ENCODE assay signal across 8 mouse cellular contexts in the genomic region with DNA sequence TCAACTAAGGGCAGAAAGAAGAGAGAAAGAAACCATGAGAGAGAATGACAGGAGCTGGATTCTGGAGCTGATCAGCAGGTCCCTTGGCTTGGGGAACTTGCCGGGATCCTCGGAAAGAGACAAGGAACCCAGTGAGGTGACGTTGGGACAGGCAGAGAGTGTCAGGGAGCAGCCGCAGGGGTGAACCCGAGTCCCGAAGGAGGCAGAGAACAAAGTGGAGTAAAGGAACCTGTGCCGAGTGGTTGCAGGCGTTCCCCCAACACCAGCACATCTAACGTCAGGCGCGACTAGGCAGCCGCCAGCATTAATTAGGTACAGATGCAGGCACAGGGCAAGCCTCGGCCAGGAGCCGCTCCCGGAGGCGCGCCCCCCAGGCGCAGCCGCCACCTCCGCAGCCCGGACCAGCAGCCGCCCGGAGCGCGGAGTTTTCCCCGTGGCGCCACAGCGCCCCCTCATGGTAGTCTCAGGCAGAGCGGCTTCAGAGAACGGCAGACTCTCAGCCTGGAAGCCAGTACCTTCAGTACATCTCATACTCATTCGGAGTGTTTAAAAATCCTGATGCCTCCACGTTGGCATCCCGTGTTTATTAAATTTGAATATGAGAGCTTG. TPM values are rescaled to one million over a fixed set of nuclear protein-coding genes. Genes with fewer than 3 reads are reported as not detected.
DNase-seq lines count a peak whose midpoint lies in the region; ATAC-seq and TF ChIP-seq lines count a peak whose summit lies in the region.

No protein-coding gene starts in this region.

- no peaks in the 10 kb centered on the region for H3K79me2 ChIP-seq in heart, adult 2 months (replicated peaks; ENCODE audit: control insufficient read depth, insufficient read depth, low read length)

- H3K36me3 ChIP-seq in embryonic facial prominence, embryonic 12.5 days, result no peaks in the 10 kb centered on the region
- no peaks in the 10 kb centered on the region for H3K36me3 ChIP-seq in heart, adult 2 months (ENCODE audit: control insufficient read depth, insufficient read depth, low read length)
- H3K36me3 ChIP-seq in limb, embryonic 14.5 days (ENCODE audit: control insufficient read depth, insufficient read depth, low read length), result no peaks in the 10 kb centered on the region
- H3K36me3 ChIP-seq in midbrain, postnatal 0 days (ENCODE audit: insufficient read depth, low read length), result no peaks in the 10 kb centered on the region

- H3K9me3 ChIP-seq in embryonic facial prominence, embryonic 12.5 days, result no peaks in the 10 kb centered on the region
- no peaks in the 10 kb centered on the region for H3K9me3 ChIP-seq in limb, embryonic 14.5 days (ENCODE audit: control insufficient read depth, low read length)
- H3K9me3 ChIP-seq in midbrain, postnatal 0 days (ENCODE audit: low read length), result no peaks in the 10 kb centered on the region

- peaks cover 35% of the 10 kb centered on the region for H3K4me1 ChIP-seq in embryonic facial prominence, embryonic 12.5 days
- H3K4me1 ChIP-seq in heart, adult 2 months (ENCODE audit: control insufficient read depth, insufficient read depth, low read length), result peaks cover 2% of the 10 kb centered on the region; the same call in 1 of the 2 replicates
- H3K4me1 ChIP-seq in limb, embryonic 14.5 days (ENCODE audit: control insufficient read depth, insufficient read depth, low read length), result peaks cover 39% of the 10 kb centered on the region
- 0 out of 2 replicates have a peak, but pooled peaks cover 4% of the 10 kb centered on the region for H3K4me1 ChIP-seq in midbrain, postnatal 0 days (ENCODE audit: insufficient read depth, low read length)

- peak overlapping the region; percentile 56 for H3K4me2 ChIP-seq in embryonic facial prominence, embryonic 12.5 days (replicated peaks)
- peak overlapping the region; percentile 51 for H3K4me2 ChIP-seq in limb, embryonic 14.5 days (replicated peaks; ENCODE audit: low read depth, low read length, severe bottlenecking)
- peak overlapping the region; percentile 74 for H3K4me2 ChIP-seq in midbrain, postnatal 0 days (ENCODE audit: low read depth, low read length, poor library complexity, severe bottlenecking)

- peak overlapping the region; percentile 87 for H3K27ac ChIP-seq in embryonic facial prominence, embryonic 12.5 days
- peak overlapping the region; percentile 49 for H3K27ac ChIP-seq in heart, adult 2 months
- peak overlapping the region; percentile 55 for H3K27ac ChIP-seq in limb, embryonic 14.5 days (replicated peaks; ENCODE audit: low read depth, low read length)
- no peak overlapping the region for H3K27ac ChIP-seq in midbrain, postnatal 0 days (ENCODE audit: low read depth, low read length)

- peak overlapping the region; percentile 24 for H3K4me3 ChIP-seq in embryonic facial prominence, embryonic 12.5 days
- peak overlapping the region; percentile 52 for H3K4me3 ChIP-seq in heart, adult 2 months
- H3K4me3 ChIP-seq in limb, embryonic 14.5 days (replicated peaks; ENCODE audit: low read length), result peak overlapping the region; percentile 23
- peak overlapping the region; percentile 34 for H3K4me3 ChIP-seq in midbrain, postnatal 0 days (ENCODE audit: low read depth, low read length)

- peak; percentile 77; the same call in 1 of the 2 replicates for ATAC-seq in embryonic facial prominence, embryonic 12.5 days (ENCODE audit: insufficient number of reproducible peaks, insufficient read depth, low FRiP score, low TSS enrichment)
- peak; percentile 75 for ATAC-seq in limb, embryonic 14.5 days (ENCODE audit: low FRiP score, low read depth)
- peak; percentile 44; the same call in 1 of the 2 replicates for ATAC-seq in midbrain, postnatal 0 days (ENCODE audit: low FRiP score)

- intact Hi-C loops in heart, adult 2 months (cut with DNase I), result loop anchor here (1.0 to 5.0 kb wide), 6 partner anchors 47 to 607 kb away; no protein-coding TSS in a partner anchor

- TF ChIP-seq POLR2A in heart, adult 2 months (IDR thresholded peaks at IDR 0.05; ENCODE audit: insufficient read depth, low read depth, low read length), result no peak
- TF ChIP-seq POLR2A in limb, embryonic 14.5 days (IDR thresholded peaks at IDR 0.05; ENCODE audit: borderline replicate concordance, extremely low read depth, insufficient read depth, insufficient read length), result no peak

- WGBS in embryonic facial prominence, embryonic 12.5 days, result under 1% methylated on average over 33 of the region's 33 CpGs
- 1% methylated on average over 33 of the region's 33 CpGs for WGBS in heart, adult 2 months
- 2% methylated on average over 33 of the region's 33 CpGs for WGBS in limb, embryonic 14.5 days
- 1% methylated on average over 33 of the region's 33 CpGs for WGBS in midbrain, postnatal 0 days

- H3K9ac ChIP-seq in embryonic facial prominence, embryonic 12.5 days, result peak overlapping the region; percentile 50; the same call in 1 of the 2 replicates
- H3K9ac ChIP-seq in heart, adult 2 months (ENCODE audit: low read depth, low read length), result peak overlapping the region; percentile 31
- peak overlapping the region; percentile 40 for H3K9ac ChIP-seq in limb, embryonic 14.5 days (ENCODE audit: low read depth, low read length, severe bottlenecking)
- peak overlapping the region; percentile 46; the same call in 1 of the 2 replicates for H3K9ac ChIP-seq in midbrain, postnatal 0 days (replicated peaks; ENCODE audit: low read length, poor library complexity, severe bottlenecking)

- H3K27me3 ChIP-seq in embryonic facial prominence, embryonic 12.5 days, result no peaks in the 10 kb centered on the region
- no peaks in the 10 kb centered on the region for H3K27me3 ChIP-seq in heart, adult 2 months (ENCODE audit: control insufficient read depth, insufficient read depth, low read length)
- H3K27me3 ChIP-seq in limb, embryonic 14.5 days (ENCODE audit: control insufficient read depth, insufficient read depth, low read length), result no peaks in the 10 kb centered on the region
- H3K27me3 ChIP-seq in midbrain, postnatal 0 days (ENCODE audit: insufficient read depth, low read length), result peaks cover 31% of the 10 kb centered on the region

- peak; percentile 67; the same call in 1 of the 2 replicates for TF ChIP-seq EP300 in heart, adult 2 months (IDR thresholded peaks at IDR 0.05; ENCODE audit: insufficient read depth, low read depth, low read length)

- DNase-seq in 3134 (ENCODE audit: extremely low read depth, insufficient read length, low spot score), result peak; percentile 81
- DNase-seq in adrenal gland, postnatal 25 days, result peak; percentile 91
- DNase-seq in heart, adult 2 months, result peak; percentile 85 to 92
- DNase-seq in kidney, adult 8-10 months, result peak; percentile 65 to 83
- DNase-seq in limb, embryonic 14.5 days (ENCODE audit: low spot score), result peak; percentile 86
- DNase-seq in midbrain, postnatal 0 days (ENCODE audit: low spot score), result peak; percentile 73
- DNase-seq in spleen, postnatal 10 days (ENCODE audit: low spot score in 2 of 2), result peak; percentile 67 to 86

- TF ChIP-seq CTCF in heart, adult 2 months (IDR thresholded peaks at IDR 0.05), result 0 out of 2 replicates have a peak, but pooled peaks have one; percentile 100
- peak; percentile 92 for TF ChIP-seq CTCF in midbrain, postnatal 0 days (IDR thresholded peaks at IDR 0.05)

RNA-seq across cellular contexts. Expression of a gene that starts 31.1 kb away (rescaled TPM):
- 2.2 and 3.1 TPM in 2 replicates for total RNA-seq in adrenal gland, postnatal 25 days (2021)
- polyA plus RNA-seq in embryonic facial prominence, embryonic 12.5 days (2016; fragmentation: Nextera tagmentation; extraction: Ambion mirVana), result not detected in 2 replicates
- under 1 TPM; 0.10 to 0.11 TPM for total RNA-seq in heart, adult 2 months (2021)
- polyA plus RNA-seq in heart, adult 2 months (2012; rRNA removed), result 0.64 and 0.88 TPM in 2 replicates
- polyA plus RNA-seq in limb, embryonic 14.5 days (2012; rRNA removed), result not detected in 2 replicates
- not detected in 2 replicates for polyA plus RNA-seq in limb, embryonic 14.5 days (2014; fragmentation: Nextera tagmentation; extraction: Ambion mirVana)
- not detected in 2 replicates for total RNA-seq in midbrain, postnatal 0 days (2014; rRNA removed)
- not detected in 2 replicates for polyA plus RNA-seq in midbrain, postnatal 0 days (2015; fragmentation: Nextera tagmentation; extraction: Ambion mirVana)

RNA-seq across cellular contexts. Expression of a gene that starts 46.9 kb away (rescaled TPM):
- not detected in 2 replicates for total RNA-seq in adrenal gland, postnatal 25 days (2021)
- 1.1 and 1.2 TPM in 2 replicates for polyA plus RNA-seq in embryonic facial prominence, embryonic 12.5 days (2016; fragmentation: Nextera tagmentation; extraction: Ambion mirVana)
- under 1 TPM; 0.07 to 0.08 TPM for total RNA-seq in heart, adult 2 months (2021)
- polyA plus RNA-seq in heart, adult 2 months (2012; rRNA removed), result 0.06 and 0.09 TPM in 2 replicates
- polyA plus RNA-seq in limb, embryonic 14.5 days (2012; rRNA removed), result 1.4 and 1.6 TPM in 2 replicates
- polyA plus RNA-seq in limb, embryonic 14.5 days (2014; fragmentation: Nextera tagmentation; extraction: Ambion mirVana), result 1.8 and 1.9 TPM in 2 replicates
- 0.28 and 0.60 TPM in 2 replicates for total RNA-seq in midbrain, postnatal 0 days (2014; rRNA removed)
- 0.11 and 0.15 TPM in 2 replicates for polyA plus RNA-seq in midbrain, postnatal 0 days (2015; fragmentation: Nextera tagmentation; extraction: Ambion mirVana)
